Mouse (Mus musculus) olfactory bulb, adult 2 months (tissue): ENCODE measurements around the gene Hrk. TPM values are rescaled to one million over a fixed set of nuclear protein-coding genes. Genes with fewer than 3 reads are reported as not detected.

ENCODE experiments used
- H3K27ac ChIP-seq: fragments of 200-500 bp; 2 replicates; pipeline ENCODE4 v1.5.1; 2012; ENCODE audit warnings: low read depth, low read length; ENCODE audit not compliant: insufficient read depth
- H3K4me1 ChIP-seq: fragments of 200-500 bp; 2 replicates; pipeline ENCODE4 v1.6.1; 2012; ENCODE audit warnings: low read length; ENCODE audit not compliant: control insufficient read depth, insufficient read depth
- H3K4me3 ChIP-seq: fragments of 200-500 bp; 2 replicates; pipeline ENCODE4 v1.5.1; 2012; ENCODE audit warnings: mild to moderate bottlenecking, low read depth, low read length, moderate library complexity; ENCODE audit not compliant: insufficient read depth
- CTCF ChIP-seq: fragments of 200-500 bp; IDR thresholded peaks from 2 replicates; pipeline ENCODE4 v1.5.1; 2012; ENCODE audit warnings: low read depth, mild to moderate bottlenecking, low read length, moderate library complexity; ENCODE audit not compliant: insufficient read depth
- POLR2A ChIP-seq: fragments of 200-500 bp; IDR thresholded peaks from 2 replicates; pipeline ENCODE4 v1.6.1; 2012; ENCODE audit warnings: mild to moderate bottlenecking, low read depth, low read length, moderate library complexity; ENCODE audit not compliant: insufficient read depth
- WGBS: fragments of 180-500 bp; shearing (Covaris S2); methylation state at CpG from one replicate; pipeline ENCODE4 v1.1.7; 2018; 5-methylcytosine and 5-hydroxymethylcytosine counted together
- polyA plus RNA-seq: library from polyadenylated mRNA; stranded (reverse); fragments of >200 nt; gene quantifications from 2 replicates; pipeline ENCODE4 v1.2.4, GENCODE M21; 2012; ENCODE audit warnings: low replicate concordance; ENCODE audit not compliant: missing spikeins, insufficient read depth, insufficient read length

The Hrk gene
- polyA plus RNA-seq, 1 experiment: not detected

GRCm38 (mm10) chr5:118139630-118140029 lies 24.8 kb upstream of the Hrk start:
- Histone ChIP-seq H3K4me3 (no peak overlapping the region), H3K27ac (no peak overlapping the region), H3K4me1 (peaks cover 4% of the 10 kb centered on the region; the same call in 1 of the 2 replicates)
- WGBS: 77% methylated on average over 8 of the region's 8 CpGs
- TF ChIP-seq CTCF: no peak
- no peak for TF ChIP-seq POLR2A

GRCm38 (mm10) chr5:118142471-118142870 lies 22.0 kb upstream of the Hrk start:
- Histone ChIP-seq H3K4me3 (no peak overlapping the region), H3K27ac (no peak overlapping the region), H3K4me1 (peaks cover 21% of the 10 kb centered on the region)
- WGBS: 87% methylated on average over 8 of the region's 8 CpGs
- TF ChIP-seq POLR2A (no peak), CTCF (no peak)

- 69% methylated on average over 12 of the region's 12 CpGs for WGBS
- no peak overlapping the region for H3K4me3 ChIP-seq
- no peak for TF ChIP-seq POLR2A
- no peak for TF ChIP-seq CTCF
- H3K27ac ChIP-seq: no peak overlapping the region
- H3K4me1 ChIP-seq: peaks cover 21% of the 10 kb centered on the region
Observed at GRCm38 (mm10) chr5:118143211-118144026, 21.0 kb upstream of the Hrk start.

DNA sequence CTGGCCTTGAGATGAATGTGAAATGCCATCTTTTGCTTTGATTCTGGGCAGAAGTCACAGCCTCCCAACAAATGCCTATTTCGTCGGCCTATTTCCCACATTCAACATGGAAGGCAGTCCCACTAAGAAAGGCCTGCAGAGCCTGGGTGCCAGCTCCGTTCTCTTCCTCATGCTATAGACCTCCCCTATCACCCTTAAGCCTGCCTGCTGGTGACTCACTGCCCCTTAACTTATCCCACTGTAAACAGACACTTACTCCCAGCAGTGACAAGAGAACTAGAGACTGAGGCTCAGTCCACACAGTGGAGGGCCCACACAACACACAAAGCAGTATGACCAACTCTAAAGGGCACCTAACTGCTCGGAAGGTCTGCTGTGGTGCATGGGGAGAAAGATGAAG lies 20.1 kb upstream of the Hrk start:
- Histone ChIP-seq H3K4me3 (no peak overlapping the region), H3K27ac (no peak overlapping the region), H3K4me1 (peaks cover 23% of the 10 kb centered on the region)
- WGBS: 77% methylated on average over 4 of the region's 4 CpGs
- TF ChIP-seq POLR2A (no peak), CTCF (no peak)

GRCm38 (mm10) chr5:118144770-118145169 lies 19.7 kb upstream of the Hrk start:
- Histone ChIP-seq H3K4me3 (no peak overlapping the region), H3K4me1 (peaks cover 24% of the 10 kb centered on the region), H3K27ac (no peak overlapping the region)
- WGBS: 74% methylated on average over 6 of the region's 6 CpGs
- TF ChIP-seq POLR2A: no peak
- TF ChIP-seq CTCF: no peak

GRCm38 (mm10) chr5:118145458-118145857 lies 19.0 kb upstream of the Hrk start:
- WGBS: 80% methylated on average over 3 of the region's 3 CpGs

DNA sequence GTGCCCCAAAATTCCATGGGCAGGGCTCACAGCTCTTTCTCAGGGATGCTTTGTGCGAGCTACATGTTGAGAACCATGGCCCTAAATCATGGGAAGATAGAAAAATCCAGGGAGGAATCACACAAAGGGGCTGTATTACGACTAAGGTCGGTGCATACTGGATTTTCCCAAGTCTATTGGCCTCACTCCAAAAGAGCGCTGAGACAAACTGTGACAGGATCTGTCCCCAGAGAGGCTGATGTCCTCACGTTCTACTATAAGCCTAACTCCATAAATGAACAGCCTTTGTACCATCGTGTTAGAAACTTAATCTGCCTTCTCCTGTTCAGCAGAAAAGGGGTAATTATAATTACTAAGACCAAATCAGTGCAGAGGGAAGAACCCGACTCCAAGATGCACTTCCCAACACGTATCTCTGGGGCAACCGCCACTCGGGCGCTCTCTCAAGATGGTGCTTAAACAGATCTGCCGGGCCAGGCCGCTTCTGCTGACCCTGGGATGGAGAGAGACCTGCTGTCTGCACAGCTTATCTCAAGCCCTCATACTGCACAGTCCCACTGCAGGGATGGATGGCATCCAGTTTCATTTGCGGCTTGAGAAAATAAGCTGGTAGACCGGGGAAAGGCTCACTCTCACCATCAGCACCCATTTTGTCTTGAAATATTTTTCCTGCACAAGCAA lies 18.3 kb upstream of the Hrk start:
- no peak for TF ChIP-seq CTCF
- TF ChIP-seq POLR2A: no peak
- H3K27ac ChIP-seq: no peak overlapping the region

More at GRCm38 (mm10) chr5:118145458-118145857, 19.0 kb upstream of the Hrk start:
- no peak for TF ChIP-seq POLR2A
- TF ChIP-seq CTCF: no peak
- H3K4me1 ChIP-seq: peaks cover 24% of the 10 kb centered on the region
- no peak overlapping the region for H3K4me3 ChIP-seq
- H3K27ac ChIP-seq: no peak overlapping the region

DNA sequence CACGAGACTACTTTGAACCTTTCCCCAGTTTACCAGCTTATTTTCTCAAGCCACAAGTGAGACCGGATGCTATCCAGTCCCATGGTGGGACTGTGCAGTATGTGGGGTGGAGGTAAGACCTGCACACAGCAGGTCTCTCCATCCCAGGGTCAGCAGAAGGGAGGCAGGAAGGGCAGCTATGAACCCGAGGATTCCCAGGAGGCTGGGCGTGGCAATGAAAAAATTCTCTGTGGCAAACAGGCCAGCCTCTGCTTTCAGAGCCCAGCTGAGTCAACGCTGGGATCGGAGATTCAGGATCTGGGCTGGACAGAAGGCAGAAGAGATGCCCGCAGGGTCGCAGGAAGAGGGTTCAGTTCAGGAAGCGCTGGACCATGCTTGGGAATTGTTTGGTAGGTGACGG lies 17.2 kb upstream of the Hrk start:
- no peak overlapping the region for H3K27ac ChIP-seq
- TF ChIP-seq POLR2A (no peak), CTCF (no peak)
- H3K4me3 ChIP-seq: no peak overlapping the region
- WGBS: 79% methylated on average over 10 of the region's 10 CpGs
- H3K4me1 ChIP-seq: peaks cover 25% of the 10 kb centered on the region

More for the DNA sequence above, 18.3 kb upstream of the Hrk start:
- WGBS: 40% methylated on average over 15 of the region's 15 CpGs
- Histone ChIP-seq H3K4me1 (peaks cover 24% of the 10 kb centered on the region), H3K4me3 (no peak overlapping the region)

DNA sequence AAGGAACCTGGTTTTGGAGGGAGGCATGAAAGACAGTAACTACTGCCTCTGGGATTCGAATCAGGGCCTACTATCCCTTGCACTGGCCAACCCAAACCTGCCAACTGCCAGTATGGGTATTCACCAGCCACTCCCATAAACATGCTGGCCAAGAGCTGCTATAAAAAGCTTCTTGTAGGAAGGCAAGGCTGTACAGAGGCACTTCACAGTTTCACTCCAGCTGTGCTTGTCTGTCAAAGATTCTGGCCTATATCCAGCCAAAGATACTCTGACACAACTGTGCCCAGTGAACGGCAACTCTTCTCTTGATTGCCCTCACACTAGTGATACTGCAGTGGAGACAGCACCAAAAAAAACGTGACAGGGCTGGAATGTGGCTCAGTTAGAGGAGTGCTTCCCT lies 14.7 kb upstream of the Hrk start:
- Histone ChIP-seq H3K4me1 (peaks cover 29% of the 10 kb centered on the region), H3K27ac (no peak overlapping the region), H3K4me3 (no peak overlapping the region)
- 59% methylated on average over 3 of the region's 3 CpGs for WGBS
- no peak for TF ChIP-seq CTCF
- TF ChIP-seq POLR2A: no peak
